7 mouse cellular contexts compared by ENCODE assay signal in the genomic region with DNA sequence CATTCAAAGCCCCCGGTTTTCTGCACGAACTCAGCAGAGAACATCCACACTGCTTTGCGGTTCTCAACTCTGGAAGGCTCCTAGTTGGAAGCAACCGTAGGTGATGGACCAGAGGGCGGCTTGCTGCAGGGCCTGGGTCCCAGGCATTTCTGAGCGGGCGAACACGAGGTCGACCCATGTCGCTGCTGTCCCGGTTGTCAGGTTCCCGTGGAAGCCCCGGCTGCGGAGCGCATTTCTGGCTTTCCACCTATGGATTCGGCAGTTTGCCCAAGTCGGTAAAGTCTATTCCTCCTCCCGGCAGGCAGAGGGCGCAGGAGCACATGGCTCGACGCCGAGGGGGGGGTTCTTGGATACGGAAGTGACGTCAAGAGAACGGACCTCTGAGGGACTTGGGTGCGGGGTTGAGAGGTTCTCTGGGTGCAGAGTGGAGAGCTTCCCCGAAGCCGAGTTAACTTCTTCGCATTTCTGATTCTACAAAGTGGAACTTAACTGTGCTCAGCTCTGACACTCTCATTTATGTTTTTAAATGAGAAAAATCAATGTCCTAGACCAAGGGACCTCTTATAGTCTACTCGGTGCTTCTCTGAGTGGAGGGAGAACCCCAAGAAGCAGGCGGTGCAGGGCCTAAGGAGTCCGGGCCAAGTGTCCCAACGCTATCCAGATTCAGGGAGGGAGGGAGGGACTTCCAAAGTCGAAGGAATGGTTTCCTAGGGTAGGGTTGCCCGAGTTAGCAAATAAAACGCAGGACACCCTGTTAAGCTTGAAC. TPM values are rescaled to one million over a fixed set of nuclear protein-coding genes. Genes with fewer than 3 reads are reported as not detected.
A peak's percentile ranks its signal among the peaks of the same experiment; 100 is the strongest.
DNase-seq lines count a peak whose midpoint lies in the region; ATAC-seq and TF ChIP-seq lines count a peak whose summit lies in the region.

No protein-coding gene starts in this region.

- H3K27ac ChIP-seq in kidney, adult 2 months (ENCODE audit: insufficient read depth, low read depth, low read length): no peak overlapping the region
- no peak overlapping the region for H3K27ac ChIP-seq in limb, embryonic 11.5 days (replicated peaks; ENCODE audit: low read depth, low read length)
- H3K27ac ChIP-seq in midbrain, embryonic 13.5 days: peak overlapping the region; percentile 39; the same call in 1 of the 2 replicates
- no peak overlapping the region for H3K27ac ChIP-seq in small intestine, adult 2 months (ENCODE audit: insufficient read depth, low read depth, low read length)

- peak overlapping the region; percentile 71 for H3K4me2 ChIP-seq in limb, embryonic 11.5 days (ENCODE audit: low read depth, severe bottlenecking)
- peak overlapping the region; percentile 71 for H3K4me2 ChIP-seq in midbrain, embryonic 13.5 days (replicated peaks)

- no peaks in the 10 kb centered on the region for H3K4me1 ChIP-seq in kidney, adult 2 months (ENCODE audit: control insufficient read depth, insufficient read depth, low read length)
- H3K4me1 ChIP-seq in limb, embryonic 11.5 days (ENCODE audit: control insufficient read depth, insufficient read depth, low read length): no peaks in the 10 kb centered on the region
- H3K4me1 ChIP-seq in midbrain, embryonic 13.5 days (replicated peaks): peaks cover 8% of the 10 kb centered on the region
- H3K4me1 ChIP-seq in small intestine, adult 2 months (ENCODE audit: control insufficient read depth, insufficient read depth, insufficient read length, low read length): peaks cover 4% of the 10 kb centered on the region; the same call in 1 of the 2 replicates

- H3K4me3 ChIP-seq in kidney, adult 2 months (ENCODE audit: insufficient read depth, low read depth, low read length): peak overlapping the region; percentile 38
- H3K4me3 ChIP-seq in limb, embryonic 11.5 days (ENCODE audit: low read depth, low read length): peak overlapping the region; percentile 26
- H3K4me3 ChIP-seq in midbrain, embryonic 13.5 days (replicated peaks): peak overlapping the region; percentile 42
- peak overlapping the region; percentile 46 for H3K4me3 ChIP-seq in small intestine, adult 2 months (ENCODE audit: low read depth, low read length)

- H3K9me3 ChIP-seq in limb, embryonic 11.5 days (ENCODE audit: control insufficient read depth, low read length): no peaks in the 10 kb centered on the region
- no peaks in the 10 kb centered on the region for H3K9me3 ChIP-seq in midbrain, embryonic 13.5 days

- WGBS in kidney, adult 2 months: 13% methylated on average over 36 of the region's 36 CpGs
- WGBS in limb, embryonic 11.5 days: 15% methylated on average over 36 of the region's 36 CpGs
- WGBS in midbrain, embryonic 13.5 days: 13% methylated on average over 36 of the region's 36 CpGs
- 12% methylated on average over 36 of the region's 36 CpGs for WGBS in small intestine, adult 2 months

- ATAC-seq in limb, embryonic 11.5 days (ENCODE audit: insufficient number of reproducible peaks, low FRiP score, low TSS enrichment, low read depth): peak; percentile 65; the same call in 1 of the 2 replicates
- peak; percentile 93 for ATAC-seq in midbrain, embryonic 13.5 days

- peak; percentile 68 for TF ChIP-seq POLR2A in kidney, adult 2 months (IDR thresholded peaks at IDR 0.05; ENCODE audit: low read depth, low read length)
- TF ChIP-seq POLR2A in small intestine, adult 2 months (IDR thresholded peaks at IDR 0.05; ENCODE audit: low read depth, low read length): 0 out of 2 replicates have a peak, but pooled peaks have one; percentile 34

- DNase-seq in adrenal gland, postnatal 14 days: peak; percentile 91
- peak; percentile 88 for DNase-seq in embryo, embryonic 9.5 days (ENCODE audit: extremely low spot score)
- DNase-seq in heart, adult 18-20 months: peak; percentile 80 to 87
- DNase-seq in kidney, adult 2 months: peak; percentile 81
- peak; percentile 92 for DNase-seq in limb, embryonic 11.5 days (ENCODE audit: low spot score)

- H3K27me3 ChIP-seq in kidney, adult 2 months (replicated peaks; ENCODE audit: control insufficient read depth, insufficient read depth, low read length): no peaks in the 10 kb centered on the region
- H3K27me3 ChIP-seq in limb, embryonic 11.5 days (ENCODE audit: control insufficient read depth, insufficient read depth, low read length): 0 out of 2 replicates have a peak, but pooled peaks cover 3% of the 10 kb centered on the region
- H3K27me3 ChIP-seq in midbrain, embryonic 13.5 days: peaks cover 34% of the 10 kb centered on the region
- H3K27me3 ChIP-seq in small intestine, adult 2 months (ENCODE audit: control insufficient read depth, insufficient read depth, low read length): no peaks in the 10 kb centered on the region

- H3K9ac ChIP-seq in limb, embryonic 11.5 days (ENCODE audit: low read length): peak overlapping the region; percentile 62
- peak overlapping the region; percentile 49; the same call in 1 of the 2 replicates for H3K9ac ChIP-seq in midbrain, embryonic 13.5 days (replicated peaks)

- no peaks in the 10 kb centered on the region for H3K36me3 ChIP-seq in kidney, adult 2 months (ENCODE audit: control insufficient read depth, insufficient read depth, low read length)
- H3K36me3 ChIP-seq in limb, embryonic 11.5 days (ENCODE audit: control insufficient read depth, insufficient read depth, low read length): no peaks in the 10 kb centered on the region
- H3K36me3 ChIP-seq in midbrain, embryonic 13.5 days: no peaks in the 10 kb centered on the region
- no peaks in the 10 kb centered on the region for H3K36me3 ChIP-seq in small intestine, adult 2 months (ENCODE audit: control insufficient read depth, insufficient read depth, low read length)

- TF ChIP-seq CTCF in kidney, adult 2 months (conservative IDR thresholded peaks at IDR 0.05; ENCODE audit: insufficient read depth, insufficient read length, low read depth, low read length): peak; percentile 87
- TF ChIP-seq CTCF in small intestine, adult 2 months (IDR thresholded peaks at IDR 0.05; ENCODE audit: extremely low read depth, insufficient read length, insufficient replicate concordance, low read depth, low read length): peak; percentile 96

RNA-seq across cellular contexts. Expression of a gene that starts 37.2 kb away (rescaled TPM):
- 34.1 and 41.8 TPM in 2 replicates for total RNA-seq in adrenal gland, postnatal 14 days (2021)
- total RNA-seq in heart, adult 18-20 months (2021): 1 to 10 TPM; 2.3 to 3.5 TPM
- 14.0 and 14.7 TPM in 2 replicates for polyA plus RNA-seq in kidney, adult 2 months (2012; rRNA removed)
- 14.9 and 15.4 TPM in 2 replicates for polyA plus RNA-seq in limb, embryonic 11.5 days (2014; fragmentation: Nextera tagmentation; extraction: Ambion mirVana)
- 17.4 and 21.3 TPM in 2 replicates for polyA plus RNA-seq in midbrain, embryonic 13.5 days (2015; fragmentation: Nextera tagmentation; extraction: Ambion mirVana)
- polyA plus RNA-seq in small intestine, adult 2 months (2012; rRNA removed): 2.3 and 3.2 TPM in 2 replicates

RNA-seq across cellular contexts. Expression of a gene that starts 41.6 kb away (rescaled TPM):
- 10.0 and 11.0 TPM in 2 replicates for total RNA-seq in adrenal gland, postnatal 14 days (2021)
- total RNA-seq in heart, adult 18-20 months (2021): 1 to 10 TPM; 1.1 to 1.3 TPM
- polyA plus RNA-seq in kidney, adult 2 months (2012; rRNA removed): 3.3 and 3.7 TPM in 2 replicates
- 10.3 and 11.7 TPM in 2 replicates for polyA plus RNA-seq in limb, embryonic 11.5 days (2014; fragmentation: Nextera tagmentation; extraction: Ambion mirVana)
- 11.3 and 15.9 TPM in 2 replicates for polyA plus RNA-seq in midbrain, embryonic 13.5 days (2015; fragmentation: Nextera tagmentation; extraction: Ambion mirVana)
- polyA plus RNA-seq in small intestine, adult 2 months (2012; rRNA removed): 3.0 and 7.7 TPM in 2 replicates
